Mouse (Mus musculus): Measurements from ENCODE around the gene Rptor. TPM values are rescaled to one million over a fixed set of nuclear protein-coding genes. Genes with fewer than 3 reads are reported as not detected.

Rptor gene
- polyA plus RNA-seq, 1 experiment from 2014 or later, result 4.9 TPM

DNA sequence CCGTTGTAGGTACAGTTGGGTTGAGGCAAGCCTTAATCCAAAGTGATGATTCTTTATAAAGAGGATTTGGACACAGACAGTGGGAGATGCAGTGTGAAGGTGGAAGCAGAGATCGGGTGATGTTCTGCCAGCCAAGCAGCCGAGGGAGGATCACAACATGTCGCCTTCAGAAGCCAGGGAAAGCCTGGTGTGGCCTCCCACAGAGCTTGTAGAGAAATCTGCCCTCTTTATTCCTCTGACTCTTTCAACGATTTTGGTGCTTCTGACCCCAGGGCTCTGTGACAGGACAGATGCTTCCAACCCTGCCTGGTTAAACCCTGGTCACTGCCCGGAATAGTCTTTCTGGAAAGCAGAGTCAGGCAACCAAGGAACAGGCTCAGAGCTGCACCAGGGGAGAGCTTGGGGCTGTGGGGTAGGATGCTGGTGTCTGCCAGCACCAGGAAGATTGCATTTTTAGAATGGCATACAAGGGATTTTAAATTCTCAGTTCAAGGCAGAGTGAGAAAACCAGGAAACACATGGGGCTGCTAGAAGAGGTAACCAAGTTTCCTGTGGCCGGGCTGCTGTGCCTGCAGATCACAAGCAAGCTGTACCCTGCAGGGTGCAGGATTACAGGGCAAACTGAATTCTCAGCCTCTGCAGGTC is 304.4 kb downstream of the Rptor start:
- WGBS (ENCODE audit: insufficient replicate concordance), result 37% methylated on average over 7 of the region's 7 CpGs
- no peak overlapping the region for H3K4me2 ChIP-seq
- no peak overlapping the region for H3K27ac ChIP-seq (replicated peaks)
- ATAC-seq (ENCODE audit: insufficient read depth), result no peak
- H3K9me3 ChIP-seq (replicated peaks), result no peaks in the 10 kb centered on the region
- H3K27me3 ChIP-seq, result peaks cover 11% of the 10 kb centered on the region; the same call in 1 of the 2 replicates
- H3K4me1 ChIP-seq (replicated peaks), result peaks cover 6% of the 10 kb centered on the region; the same call in 1 of the 2 replicates
- H3K9ac ChIP-seq, result no peak overlapping the region
- H3K4me3 ChIP-seq (replicated peaks), result no peak overlapping the region
- H3K36me3 ChIP-seq (replicated peaks), result no peaks in the 10 kb centered on the region

DNA sequence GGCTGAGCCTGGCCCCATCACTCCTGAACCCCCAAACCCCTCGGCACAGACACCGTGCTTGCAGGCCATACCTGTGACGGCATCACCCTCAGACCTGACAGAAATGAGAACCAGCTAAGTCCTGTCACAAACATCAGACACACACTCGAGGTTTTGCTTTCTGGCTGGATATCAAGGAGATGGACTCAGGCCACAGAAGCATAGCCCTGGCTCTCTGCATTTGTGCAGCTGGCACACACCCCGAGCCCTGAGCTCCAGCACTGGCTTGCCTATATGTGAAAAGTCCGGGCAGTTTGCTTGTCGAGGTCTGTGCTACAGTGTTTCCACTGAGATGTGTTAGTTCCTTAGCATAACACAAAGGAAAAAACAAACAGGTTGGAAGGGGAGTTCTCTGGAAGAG is 305.0 kb downstream of the Rptor start:
- Histone ChIP-seq H3K4me2 (no peak overlapping the region), H3K27ac (replicated peaks) (no peak overlapping the region), H3K36me3 (replicated peaks) (no peaks in the 10 kb centered on the region), H3K27me3 (peaks cover 11% of the 10 kb centered on the region; the same call in 1 of the 2 replicates), H3K9me3 (replicated peaks) (no peaks in the 10 kb centered on the region), H3K9ac (no peak overlapping the region), H3K4me3 (replicated peaks) (no peak overlapping the region), H3K4me1 (replicated peaks) (peaks cover 7% of the 10 kb centered on the region)
- 48% methylated on average over 7 of the region's 7 CpGs for whole genome bisulfite sequencing (ENCODE audit: insufficient replicate concordance)
- ATAC-seq (ENCODE audit: insufficient read depth), result no peak

DNA sequence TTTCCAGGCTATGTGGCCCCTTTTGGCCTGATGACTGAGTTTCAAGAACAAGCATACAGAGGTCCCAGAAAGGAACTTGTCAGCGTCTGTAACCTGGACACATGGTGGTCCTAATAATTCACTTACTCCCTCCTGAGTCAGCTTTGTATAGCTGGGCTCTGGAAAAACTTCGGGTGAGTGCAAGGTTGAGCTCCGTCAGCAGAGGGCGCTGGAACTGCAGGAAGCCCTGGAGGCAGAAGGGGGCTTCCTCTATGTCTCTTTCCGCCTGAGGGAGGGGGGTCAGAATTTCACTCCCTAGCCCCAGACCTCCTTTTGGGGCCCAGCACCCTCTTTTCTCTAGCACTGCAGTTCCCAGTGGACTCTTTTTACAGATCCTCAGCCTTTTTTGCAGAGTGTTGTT is 306.7 kb downstream of the Rptor start:
- Histone ChIP-seq H3K4me2 (0 out of 2 replicates have a peak overlapping the region, but pooled peaks have one; percentile 10), H3K27me3 (peaks cover 11% of the 10 kb centered on the region; the same call in 1 of the 2 replicates), H3K9me3 (replicated peaks) (no peaks in the 10 kb centered on the region), H3K9ac (no peak overlapping the region), H3K4me1 (replicated peaks) (peaks cover 20% of the 10 kb centered on the region), H3K4me3 (replicated peaks) (no peak overlapping the region), H3K27ac (replicated peaks) (no peak overlapping the region), H3K36me3 (replicated peaks) (no peaks in the 10 kb centered on the region)
- WGBS (ENCODE audit: insufficient replicate concordance), result 1% methylated on average over 5 of the region's 5 CpGs
- no peak for ATAC-seq (ENCODE audit: insufficient read depth)

DNA sequence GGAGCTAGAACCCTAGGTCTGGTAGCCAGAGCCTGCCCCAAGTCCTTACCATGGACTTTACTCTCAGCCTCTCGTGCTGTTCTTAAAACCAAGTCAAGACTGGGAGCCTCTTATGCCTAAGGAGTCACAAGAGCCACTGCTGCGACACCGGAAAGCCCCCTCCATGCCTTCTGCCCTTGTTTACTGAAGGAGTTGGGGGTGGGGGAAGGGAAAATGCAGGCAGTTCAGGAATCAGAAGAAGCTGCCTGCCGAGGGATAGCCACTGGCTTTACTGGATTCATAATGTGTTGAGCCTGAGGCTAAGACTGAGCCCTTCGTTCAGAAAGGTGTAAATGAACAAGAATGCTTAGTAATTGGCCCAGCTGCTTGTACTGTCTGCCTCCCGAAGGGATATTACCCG is 310.1 kb downstream of the Rptor start:
- 35% methylated on average over 7 of the region's 7 CpGs for WGBS (ENCODE audit: insufficient replicate concordance)

DNA sequence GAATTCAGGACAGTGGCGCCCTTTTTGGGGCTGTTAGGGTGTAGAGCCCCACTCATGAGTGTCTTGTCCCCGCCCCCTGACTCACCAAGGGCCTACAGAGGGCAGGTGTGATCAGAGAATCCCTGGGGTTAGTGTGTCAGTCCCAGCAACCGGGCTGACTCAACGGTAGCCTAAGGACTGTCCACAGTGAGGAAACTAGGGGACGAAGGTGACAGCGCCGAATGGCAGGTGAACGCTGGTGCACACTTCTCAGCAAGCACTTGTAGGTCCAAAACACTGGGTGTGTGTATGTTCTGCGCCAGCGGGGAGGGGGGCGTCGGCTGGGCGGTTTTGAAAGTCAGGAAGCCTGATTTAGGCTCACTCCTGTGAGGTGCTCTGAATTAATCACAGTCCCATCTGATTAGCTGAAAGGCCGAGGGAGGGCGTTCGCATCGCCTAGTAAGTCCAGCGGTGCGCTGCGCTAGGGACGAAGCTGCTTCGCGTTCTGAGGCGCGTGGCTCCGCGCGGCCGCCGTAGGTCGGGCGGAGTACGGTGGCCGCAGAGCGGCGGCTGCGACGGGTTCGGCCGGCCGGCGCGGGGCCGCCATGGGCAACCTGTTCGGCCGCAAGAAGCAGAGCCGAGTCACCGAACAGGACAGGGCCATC is 310.7 kb downstream of the Rptor start, which contains the start of gene Chmp6:
Gene Chmp6 (plus strand): TSS at position 151 of the 644 bp plus-strand sequence.
- ATAC-seq (ENCODE audit: insufficient read depth), result peak; percentile 71
- Histone ChIP-seq H3K4me1 (replicated peaks) (peaks cover 44% of the 10 kb centered on the region), H3K36me3 (replicated peaks) (peaks cover 23% of the 10 kb centered on the region), H3K9ac (peak within 1 kb of the TSS; percentile 88), H3K27me3 (peaks cover under 1% of the 10 kb centered on the region; the same call in 1 of the 2 replicates), H3K9me3 (replicated peaks) (no peaks in the 10 kb centered on the region), H3K4me2 (peak within 1 kb of the TSS; percentile 86), H3K27ac (replicated peaks) (peak within 1 kb of the TSS; percentile 75), H3K4me3 (replicated peaks) (peak within 1 kb of the TSS; percentile 86)
- WGBS (ENCODE audit: insufficient replicate concordance), result 1% methylated on average over 48 of the region's 48 CpGs

More for the DNA sequence above, 310.1 kb downstream of the Rptor start:
- Histone ChIP-seq H3K36me3 (replicated peaks) (peaks cover 18% of the 10 kb centered on the region), H3K27me3 (peaks cover 6% of the 10 kb centered on the region; the same call in 1 of the 2 replicates), H3K4me2 (peak overlapping the region; percentile 86), H3K27ac (replicated peaks) (peak overlapping the region; percentile 20; the same call in 1 of the 2 replicates), H3K4me1 (replicated peaks) (peaks cover 44% of the 10 kb centered on the region), H3K4me3 (replicated peaks) (peak overlapping the region; percentile 86), H3K9ac (peak overlapping the region; percentile 88), H3K9me3 (replicated peaks) (no peaks in the 10 kb centered on the region)
- ATAC-seq (ENCODE audit: insufficient read depth), result no peak

DNA sequence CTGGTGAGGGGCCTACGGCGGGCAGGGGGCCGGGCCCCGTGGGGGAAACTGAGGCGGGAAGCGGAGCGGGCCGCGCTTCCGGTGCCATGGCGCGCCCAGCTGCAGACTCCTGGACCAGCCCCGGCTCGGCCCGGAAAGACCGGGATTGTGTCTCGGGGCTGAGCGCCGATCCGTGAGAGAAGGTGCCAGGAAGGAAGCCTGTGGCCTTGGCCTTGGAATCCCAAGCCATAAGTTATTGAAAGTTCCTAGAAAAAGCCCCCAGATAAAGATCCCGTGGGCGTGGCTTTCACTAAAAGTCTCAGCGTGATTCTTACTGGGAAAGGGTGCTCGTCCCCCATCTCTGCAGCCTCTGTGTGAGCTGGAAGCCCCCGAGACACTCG is 311.2 kb downstream of the Rptor start:
- Histone ChIP-seq H3K4me3 (replicated peaks) (peak overlapping the region; percentile 86), H3K27ac (replicated peaks) (peak overlapping the region; percentile 75), H3K4me2 (peak overlapping the region; percentile 86), H3K4me1 (replicated peaks) (peaks cover 44% of the 10 kb centered on the region), H3K27me3 (no peaks in the 10 kb centered on the region), H3K9me3 (replicated peaks) (no peaks in the 10 kb centered on the region), H3K9ac (peak overlapping the region; percentile 88), H3K36me3 (replicated peaks) (peaks cover 28% of the 10 kb centered on the region)
- peak; percentile 41 for ATAC-seq (ENCODE audit: insufficient read depth)
- WGBS (ENCODE audit: insufficient replicate concordance), result under 1% methylated on average over 26 of the region's 26 CpGs

DNA sequence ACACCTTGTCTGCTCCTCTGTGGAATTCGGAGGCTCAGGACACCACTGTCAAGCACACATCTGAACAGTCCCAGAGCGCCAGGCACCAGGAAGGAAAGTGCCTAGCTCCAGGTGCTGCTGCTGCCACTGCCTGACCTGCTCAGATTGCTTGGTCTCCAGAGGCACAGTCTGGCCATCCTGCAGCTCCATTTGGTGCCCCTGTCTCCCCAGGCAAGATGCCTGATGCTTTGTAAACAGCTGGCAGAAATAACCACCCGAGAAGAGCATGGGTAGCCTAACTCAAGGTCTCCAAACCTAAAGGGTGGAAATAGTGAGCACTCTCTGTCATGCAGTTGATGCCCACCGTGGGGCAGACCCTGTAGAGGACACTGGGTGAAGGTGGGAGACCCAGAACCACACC is 311.7 kb downstream of the Rptor start:
- H3K4me1 ChIP-seq (replicated peaks), result peaks cover 44% of the 10 kb centered on the region
- peak overlapping the region; percentile 86 for H3K4me3 ChIP-seq (replicated peaks)
- H3K9me3 ChIP-seq (replicated peaks), result no peaks in the 10 kb centered on the region
- peak overlapping the region; percentile 88 for H3K9ac ChIP-seq
- no peaks in the 10 kb centered on the region for H3K27me3 ChIP-seq
- H3K27ac ChIP-seq (replicated peaks), result peak overlapping the region; percentile 75
- H3K4me2 ChIP-seq, result peak overlapping the region; percentile 86
- peaks cover 33% of the 10 kb centered on the region for H3K36me3 ChIP-seq (replicated peaks)
- no peak for ATAC-seq (ENCODE audit: insufficient read depth)
- WGBS (ENCODE audit: insufficient replicate concordance), result 11% methylated on average over 4 of the region's 4 CpGs

DNA sequence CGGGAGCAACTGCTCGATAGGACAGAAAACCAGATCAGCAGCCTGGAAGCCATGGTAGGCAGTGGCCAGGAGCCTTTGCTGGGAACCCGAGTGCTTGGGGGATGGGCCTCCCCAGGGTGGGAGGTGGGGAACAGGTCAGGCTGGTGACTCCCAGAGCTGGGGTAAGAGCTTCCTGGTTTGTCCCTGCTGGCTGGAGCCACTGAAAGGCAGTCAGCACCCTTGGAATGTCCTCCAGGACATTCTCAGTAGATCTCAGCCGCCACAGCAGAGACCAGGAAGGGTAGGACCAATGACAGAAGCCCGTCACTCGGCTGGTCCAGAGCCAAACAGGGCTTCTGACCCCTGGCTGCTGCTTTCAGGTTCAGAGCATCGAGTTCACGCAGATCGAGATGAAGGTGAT is 313.0 kb downstream of the Rptor start:
- Histone ChIP-seq H3K27ac (replicated peaks) (no peak overlapping the region), H3K4me2 (no peak overlapping the region), H3K9me3 (replicated peaks) (no peaks in the 10 kb centered on the region), H3K36me3 (replicated peaks) (peaks cover 35% of the 10 kb centered on the region), H3K27me3 (no peaks in the 10 kb centered on the region), H3K4me3 (replicated peaks) (no peak overlapping the region), H3K4me1 (replicated peaks) (peaks cover 38% of the 10 kb centered on the region), H3K9ac (no peak overlapping the region)
- WGBS (ENCODE audit: insufficient replicate concordance), result 73% methylated on average over 9 of the region's 9 CpGs
- no peak for ATAC-seq (ENCODE audit: insufficient read depth)

DNA sequence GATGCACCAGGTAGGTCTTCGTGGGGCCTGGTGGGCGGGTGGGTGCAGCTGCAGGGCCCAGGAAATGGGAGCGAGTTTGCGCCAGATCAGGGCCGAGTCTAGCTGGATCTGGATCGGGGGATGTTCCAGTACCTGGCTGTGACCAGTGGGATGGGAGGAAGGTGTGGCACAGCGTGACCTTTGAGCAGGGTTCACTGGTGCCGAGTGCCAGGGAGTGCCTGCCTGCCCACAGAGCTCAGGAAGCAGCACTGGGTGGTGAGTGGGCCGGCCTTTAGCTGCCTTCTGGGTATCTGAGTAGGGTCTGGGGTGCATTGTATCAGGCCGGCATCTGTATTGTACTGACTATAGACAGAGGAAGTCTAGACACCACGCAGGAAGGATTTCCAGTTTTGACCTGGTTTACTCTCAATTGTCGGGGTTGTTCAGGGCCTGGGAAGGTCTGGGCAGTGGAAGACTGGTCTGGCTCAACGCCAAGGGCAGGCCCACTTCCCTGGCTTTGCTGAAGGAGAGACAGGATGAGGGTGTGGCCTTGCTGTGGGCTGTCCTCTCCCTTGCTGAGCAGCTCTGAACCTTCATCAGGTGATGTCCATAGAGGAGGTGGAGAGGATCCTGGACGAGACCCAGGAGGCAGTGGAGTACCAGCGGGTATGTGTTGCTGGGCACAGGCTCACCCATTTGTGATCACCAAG is 313.5 kb downstream of the Rptor start:
- Histone ChIP-seq H3K27ac (replicated peaks) (0 out of 2 replicates have a peak overlapping the region, but pooled peaks have one; percentile 2), H3K4me1 (replicated peaks) (peaks cover 38% of the 10 kb centered on the region), H3K36me3 (replicated peaks) (peaks cover 35% of the 10 kb centered on the region), H3K27me3 (no peaks in the 10 kb centered on the region), H3K9ac (no peak overlapping the region), H3K4me2 (no peak overlapping the region), H3K9me3 (replicated peaks) (no peaks in the 10 kb centered on the region), H3K4me3 (replicated peaks) (no peak overlapping the region)
- no peak for ATAC-seq (ENCODE audit: insufficient read depth)
- WGBS (ENCODE audit: insufficient replicate concordance), result 69% methylated on average over 15 of the region's 15 CpGs

DNA sequence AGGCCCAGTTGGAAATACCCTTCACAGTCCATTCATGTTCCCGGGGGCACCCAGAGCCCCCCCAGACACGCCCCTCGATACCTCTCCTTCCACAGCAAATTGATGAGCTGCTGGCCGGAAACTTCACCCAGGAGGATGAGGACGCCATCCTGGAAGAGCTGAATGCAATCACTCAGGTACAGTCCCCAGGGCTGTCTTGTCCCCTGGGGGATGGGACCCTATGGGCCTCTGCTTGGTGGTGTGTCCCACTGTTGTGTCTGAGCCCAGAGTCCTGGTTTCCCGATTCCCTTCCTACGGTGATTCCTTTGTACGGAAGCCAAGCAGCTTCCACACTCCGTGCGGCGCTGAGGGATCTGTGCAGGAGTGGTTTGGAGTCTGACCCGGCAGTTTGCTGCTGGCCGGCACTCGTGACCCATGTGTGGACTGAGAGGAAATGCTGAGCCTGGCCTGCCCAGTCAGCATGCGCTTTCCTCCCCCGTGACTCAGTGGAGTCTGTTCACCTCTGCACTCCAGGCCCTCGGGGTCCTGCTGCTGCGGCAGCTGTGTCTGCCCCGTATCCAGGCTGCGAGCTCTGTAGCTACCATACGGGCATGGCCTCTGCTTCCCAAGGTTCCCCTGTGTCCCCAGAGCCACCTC is 314.2 kb downstream of the Rptor start:
- no peak overlapping the region; the same call in 1 of the 2 replicates for H3K4me2 ChIP-seq
- no peak for ATAC-seq (ENCODE audit: insufficient read depth)
- no peaks in the 10 kb centered on the region for H3K27me3 ChIP-seq
- WGBS (ENCODE audit: insufficient replicate concordance), result 83% methylated on average over 21 of the region's 21 CpGs
- no peak overlapping the region for H3K4me3 ChIP-seq (replicated peaks)
- peaks cover 38% of the 10 kb centered on the region for H3K4me1 ChIP-seq (replicated peaks)
- peaks cover 35% of the 10 kb centered on the region for H3K36me3 ChIP-seq (replicated peaks)
- H3K27ac ChIP-seq (replicated peaks), result 0 out of 2 replicates have a peak overlapping the region, but pooled peaks have one; percentile 2
- H3K9ac ChIP-seq, result no peak overlapping the region
- no peaks in the 10 kb centered on the region for H3K9me3 ChIP-seq (replicated peaks)
